Mouse (Mus musculus) liver, embryonic 14.5 days (tissue): Measurements from ENCODE around the gene Zfp759.

Source experiments
- CTCF ChIP-seq: IDR thresholded peaks from 2 replicates; pipeline ENCODE4 v1.5.1; 2016; ENCODE audit warnings: antibody characterized with exemption, low read depth, control low read depth
- EP300 ChIP-seq: IDR thresholded peaks from 2 replicates; pipeline ENCODE4 v1.6.1; 2016; ENCODE audit warnings: antibody characterized with exemption, low read depth

DNA sequence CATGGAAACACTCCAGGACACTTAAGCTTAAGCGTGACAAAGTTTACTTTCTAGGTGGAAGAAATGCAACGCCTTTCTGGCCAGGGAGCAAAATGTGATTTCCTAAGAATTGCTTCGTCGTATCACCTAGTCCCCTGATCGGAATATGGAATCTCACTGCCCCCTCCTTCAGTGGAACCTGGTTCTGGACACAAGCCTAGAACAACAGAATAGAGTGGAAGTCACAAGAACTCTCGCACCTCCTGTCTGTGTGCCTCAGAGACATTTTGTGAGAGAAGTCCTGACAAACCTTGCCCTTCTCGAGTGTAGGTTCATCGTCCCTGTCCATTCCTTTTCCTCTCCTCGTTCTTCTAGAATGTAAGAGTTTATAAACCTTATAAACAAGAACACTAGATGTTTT lies 13.8 kb upstream of the Zfp759 start:
- TF ChIP-seq CTCF (no peak), EP300 (no peak)
